Mouse (Mus musculus): ENCODE results near the gene Tubb2a.
A peak's percentile ranks its signal among the peaks of the same experiment; 100 is the strongest.
"Not testable (repeated sequence)": the region's sequence is repeated elsewhere in the genome, so short reads cannot be mapped to it uniquely, and the experiment has no call there.

Tubb2a gene

GRCm38 (mm10) chr13:34089358-34089757, 11.6 kb upstream of the Tubb2a start:
- no peak for DNase-seq (ENCODE audit: low spot score)

GRCm38 (mm10) chr13:34088871-34089288, 11.1 kb upstream of the Tubb2a start:
- DNase-seq (ENCODE audit: low spot score), result no peak

DNA sequence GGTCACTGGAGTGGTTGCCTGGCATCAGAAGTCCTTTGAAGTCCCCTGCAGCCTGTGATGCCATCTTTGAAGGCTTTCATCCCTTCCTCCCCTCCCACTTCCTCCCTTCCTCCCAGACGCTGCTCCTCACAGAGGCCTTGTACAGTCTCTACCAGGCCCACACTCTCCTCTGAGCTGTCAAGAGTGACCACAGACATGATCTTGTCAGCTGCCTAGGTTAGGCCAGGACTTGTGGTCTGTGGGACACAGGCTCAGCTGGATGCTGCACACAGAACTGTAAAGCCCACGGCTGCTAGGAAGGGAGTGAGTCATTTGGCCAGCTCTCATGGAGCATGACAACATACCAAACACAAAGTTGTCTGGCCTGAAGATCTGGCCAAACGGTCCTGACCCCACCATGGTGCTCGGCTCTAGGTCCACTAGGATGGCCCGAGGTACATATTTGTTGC, 10.4 kb upstream of the Tubb2a start:
- not testable (repeated sequence) for DNase-seq (ENCODE audit: low spot score)

- DNase-seq (ENCODE audit: low spot score), result no peak
These were observed 9.4 kb upstream of the Tubb2a start for GRCm38 (mm10) chr13:34087052-34087812.

- peak; percentile 26 for DNase-seq (ENCODE audit: low spot score)
These were observed 6.4 kb upstream of the Tubb2a start for GRCm38 (mm10) chr13:34084026-34084750.

DNA sequence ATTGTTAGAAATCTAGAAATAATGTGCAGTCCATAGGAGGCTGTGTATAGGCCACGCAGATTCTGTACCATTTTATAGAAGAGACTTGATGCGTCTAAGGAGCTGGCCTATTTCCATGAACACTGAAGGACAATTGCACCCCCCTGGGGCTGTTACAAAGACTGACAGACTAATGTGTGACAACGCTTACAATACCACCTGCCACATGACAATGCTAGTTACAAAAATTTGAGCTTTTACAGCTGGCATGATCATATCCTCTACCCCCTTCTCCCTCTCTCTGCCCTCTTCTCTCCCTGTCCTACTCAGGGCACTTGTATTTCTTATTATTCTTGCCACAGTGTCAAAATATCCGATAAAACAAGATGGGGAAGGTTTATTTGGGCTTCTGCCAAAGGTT, 4.1 kb upstream of the Tubb2a start:
- DNase-seq (ENCODE audit: low spot score), result no peak

- DNase-seq (ENCODE audit: low spot score), result no peak
These were observed 2.0 kb upstream of the Tubb2a start for GRCm38 (mm10) chr13:34079801-34080200.

GRCm38 (mm10) chr13:34078500-34079280, 883 bp upstream of the Tubb2a start:
- no peak for DNase-seq (ENCODE audit: low spot score)

DNA sequence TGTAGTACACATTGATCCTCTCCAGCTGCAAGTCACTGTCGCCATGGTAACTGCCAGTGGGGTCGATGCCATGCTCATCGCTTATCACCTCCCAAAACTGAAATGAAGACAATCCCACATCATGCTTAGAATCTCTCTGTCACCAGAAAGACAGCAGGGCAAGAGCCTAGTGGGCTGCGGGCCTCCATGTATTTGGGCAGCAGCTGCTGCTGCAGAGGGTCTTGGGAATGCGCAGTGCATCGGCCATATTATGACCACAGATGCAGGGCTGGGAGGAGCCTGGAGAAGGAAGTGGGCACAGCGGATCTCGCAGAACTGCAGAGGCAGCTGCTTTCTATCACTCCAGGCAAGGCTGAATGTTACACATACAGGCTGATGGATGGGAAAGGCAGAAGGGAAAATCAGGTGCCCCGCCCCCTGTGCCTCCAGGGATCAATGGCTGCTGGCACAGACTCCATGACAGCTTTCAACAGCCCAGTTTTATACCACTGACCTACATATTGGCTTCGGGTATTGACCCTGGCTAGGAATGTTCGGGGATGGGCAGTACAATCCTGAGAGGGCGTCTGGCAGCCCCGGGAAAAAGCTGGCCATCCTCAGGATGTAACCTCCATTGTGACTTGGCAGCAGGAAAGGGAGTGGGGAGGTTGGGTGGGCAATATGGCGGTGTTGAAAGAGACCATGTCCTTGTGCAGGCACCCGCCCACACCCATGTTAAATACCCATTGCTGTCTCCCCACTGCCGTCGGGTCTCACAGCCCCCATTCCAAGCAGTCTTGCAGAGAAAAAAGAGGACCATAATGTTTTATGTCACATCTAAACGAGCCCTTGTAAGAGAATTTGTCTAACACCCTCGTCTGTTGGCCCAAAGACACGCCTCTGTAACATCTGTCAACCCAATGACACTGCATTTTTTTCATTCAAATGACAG, 981 bp downstream of the Tubb2a start:
- no peak for DNase-seq (ENCODE audit: low spot score)

- not testable (repeated sequence) for DNase-seq (ENCODE audit: low spot score)
These were observed 1.9 kb downstream of the Tubb2a start for GRCm38 (mm10) chr13:34075893-34076292.

GRCm38 (mm10) chr13:34074441-34074840, 3.4 kb downstream of the Tubb2a start:
- DNase-seq (ENCODE audit: low spot score), result not testable (repeated sequence)

GRCm38 (mm10) chr13:34072847-34073246, 5.0 kb downstream of the Tubb2a start:
- no peak for DNase-seq (ENCODE audit: low spot score)

GRCm38 (mm10) chr13:34071836-34072235, 6.0 kb downstream of the Tubb2a start:
- DNase-seq (ENCODE audit: low spot score), result no peak

DNA sequence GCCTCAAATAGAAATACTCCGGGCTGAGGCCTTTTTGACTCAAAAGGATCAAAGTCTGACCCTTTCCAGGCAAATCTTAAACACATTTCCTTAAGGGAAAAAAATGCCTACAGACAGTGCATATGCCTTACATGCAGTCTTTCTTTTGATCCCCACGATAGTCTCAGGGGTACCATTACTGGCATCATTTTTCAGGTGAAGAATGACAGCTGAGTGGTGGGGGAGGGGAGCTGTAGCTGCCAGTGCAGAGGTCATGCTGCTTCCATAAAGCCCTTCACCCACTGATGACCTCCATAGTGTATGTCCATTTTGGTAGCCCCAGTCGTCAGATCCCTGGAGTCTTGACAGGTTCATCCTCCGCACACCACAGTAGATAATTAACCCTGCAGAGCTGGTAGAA, 7.5 kb downstream of the Tubb2a start:
- DNase-seq (ENCODE audit: low spot score), result no peak

DNA sequence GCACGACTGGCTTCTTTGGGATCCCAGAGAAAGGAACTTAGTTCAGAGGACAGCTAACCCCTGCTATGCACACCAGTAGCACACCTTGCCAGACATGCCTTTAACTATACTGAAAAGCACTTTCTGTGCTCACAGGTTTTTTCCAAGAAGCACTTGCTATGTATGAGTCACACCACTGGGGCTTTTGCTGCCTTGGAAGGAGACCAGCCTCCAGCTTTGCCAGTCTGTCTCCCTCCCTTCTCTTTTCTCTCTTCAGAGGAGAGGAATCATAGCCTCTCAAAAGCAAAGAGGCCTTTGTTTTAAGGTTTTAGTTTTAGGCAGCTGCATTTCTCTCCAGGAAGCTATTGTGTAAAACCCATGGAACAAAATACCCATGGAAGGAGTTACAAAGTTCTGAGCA, 11.5 kb downstream of the Tubb2a start:
- DNase-seq (ENCODE audit: low spot score), result no peak

DNA sequence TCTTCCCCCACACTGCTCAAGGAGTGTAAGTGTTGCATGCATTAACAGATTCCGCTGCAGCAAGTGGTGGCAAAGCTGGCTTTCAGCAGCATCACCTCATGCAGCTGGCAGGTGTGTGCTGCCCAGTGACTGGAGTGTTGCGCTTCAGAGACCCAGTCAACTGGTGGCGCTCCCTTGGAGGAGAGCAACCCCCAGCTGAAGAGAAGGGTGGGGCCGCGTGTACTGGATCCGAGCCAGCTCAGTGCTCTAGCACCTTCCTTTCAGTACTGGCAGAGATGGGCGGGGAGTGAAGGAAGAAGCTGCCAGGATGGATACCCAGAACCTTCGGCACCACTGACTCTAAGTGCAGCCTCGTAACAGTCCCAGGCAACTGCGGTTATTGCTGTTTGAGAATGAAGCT, 15.3 kb downstream of the Tubb2a start:
- DNase-seq (ENCODE audit: low spot score), result no peak

DNA sequence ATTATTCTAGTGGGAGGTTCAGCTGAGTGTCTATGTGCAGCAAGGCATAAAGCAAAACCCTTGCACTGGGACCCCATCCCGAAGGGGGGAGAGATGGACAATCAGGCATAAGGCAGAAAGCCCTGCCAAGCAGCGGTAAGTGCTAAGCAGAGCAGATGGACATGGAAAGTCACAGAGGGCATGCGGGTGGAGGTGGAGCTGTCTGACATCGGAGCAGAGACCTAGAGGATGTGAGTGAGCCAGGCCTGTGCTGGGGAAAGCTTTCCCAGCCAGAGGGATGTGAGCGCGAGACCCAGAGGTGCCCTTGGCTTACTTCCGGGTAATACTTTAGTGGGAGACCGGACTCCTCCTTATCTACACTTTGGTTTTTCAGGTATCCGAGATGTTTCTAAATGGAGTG, 17.7 kb downstream of the Tubb2a start:
- no peak for DNase-seq (ENCODE audit: low spot score)

DNA sequence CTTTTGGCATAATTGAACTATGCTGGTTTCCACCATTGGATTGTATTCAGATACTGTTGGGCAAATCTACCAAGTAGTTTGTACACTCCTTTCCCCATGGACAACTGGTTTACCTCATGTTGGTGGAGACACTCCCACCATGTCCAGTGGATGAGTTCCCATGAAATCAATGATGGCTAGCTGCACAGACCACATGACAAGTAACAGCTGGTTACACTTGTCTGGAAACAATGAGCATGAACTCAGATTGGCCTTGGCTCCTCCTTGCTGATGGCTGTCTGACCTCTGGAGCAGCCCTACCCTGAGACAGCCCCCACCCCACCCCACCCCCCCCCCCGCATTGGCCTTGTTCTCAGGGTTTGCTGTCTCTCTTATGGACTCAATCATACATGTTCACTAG, 20.6 kb downstream of the Tubb2a start:
- no peak for DNase-seq (ENCODE audit: low spot score)

- no peak for DNase-seq (ENCODE audit: low spot score)
These were observed 22.8 kb downstream of the Tubb2a start for GRCm38 (mm10) chr13:34054983-34055382.

DNA sequence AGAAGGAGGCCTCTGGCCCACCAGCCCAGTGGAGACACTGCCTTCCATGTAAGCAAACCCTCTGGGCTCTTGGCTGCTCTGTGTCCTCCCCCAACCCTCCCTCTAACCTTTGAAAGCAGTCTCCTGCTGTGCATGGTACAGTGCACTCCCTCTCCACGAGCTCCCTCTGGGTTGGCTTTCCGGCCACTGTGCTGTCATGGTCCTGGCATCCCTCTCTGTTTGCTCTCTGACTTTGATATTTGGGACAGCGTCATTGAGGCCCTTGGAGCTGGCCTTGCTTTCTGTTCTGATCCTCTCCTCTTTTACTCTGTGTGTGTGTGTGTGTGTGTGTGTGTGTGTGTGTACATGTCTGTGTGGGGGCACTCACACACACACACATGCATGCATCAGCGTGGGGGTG, 23.4 kb downstream of the Tubb2a start:
- DNase-seq (ENCODE audit: low spot score), result no peak

DNA sequence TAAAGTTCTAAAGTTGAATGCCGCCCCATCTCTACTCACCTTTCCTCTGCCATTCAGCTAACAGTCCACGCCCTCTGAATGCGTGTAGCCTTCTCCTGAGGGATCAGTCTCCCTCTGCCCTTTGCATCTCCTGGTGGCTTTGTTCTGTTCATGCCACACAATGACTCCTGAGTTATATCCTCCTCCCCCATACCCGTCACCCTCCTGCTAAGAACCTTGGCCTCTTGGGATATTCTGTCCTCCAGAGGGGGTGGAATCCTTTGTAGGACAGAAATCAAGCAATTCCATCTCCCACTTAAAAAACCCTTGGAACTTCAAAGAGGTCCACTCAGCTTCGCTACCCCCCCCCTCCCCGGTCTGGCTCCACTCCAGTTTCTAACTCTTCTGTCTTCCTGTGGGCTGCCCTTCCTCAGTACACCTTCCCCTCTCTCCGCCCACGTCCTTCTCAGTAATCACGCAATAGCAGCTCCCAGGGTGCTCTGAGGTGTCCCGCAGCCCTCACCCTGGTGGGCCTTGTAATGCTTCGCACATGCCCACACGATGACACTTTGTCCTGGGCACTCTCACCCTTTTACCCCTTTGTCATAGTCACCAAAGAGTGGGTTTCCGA, 24.0 kb downstream of the Tubb2a start:
- DNase-seq (ENCODE audit: low spot score), result no peak

Measured in testis, postnatal 14 days (tissue).